Mouse (Mus musculus): ENCODE data around the gene Gm49354.
"Not testable (repeated sequence)": the region's sequence is repeated elsewhere in the genome, so short reads cannot be mapped to it uniquely, and the experiment has no call there.

Gene Gm49354

DNA sequence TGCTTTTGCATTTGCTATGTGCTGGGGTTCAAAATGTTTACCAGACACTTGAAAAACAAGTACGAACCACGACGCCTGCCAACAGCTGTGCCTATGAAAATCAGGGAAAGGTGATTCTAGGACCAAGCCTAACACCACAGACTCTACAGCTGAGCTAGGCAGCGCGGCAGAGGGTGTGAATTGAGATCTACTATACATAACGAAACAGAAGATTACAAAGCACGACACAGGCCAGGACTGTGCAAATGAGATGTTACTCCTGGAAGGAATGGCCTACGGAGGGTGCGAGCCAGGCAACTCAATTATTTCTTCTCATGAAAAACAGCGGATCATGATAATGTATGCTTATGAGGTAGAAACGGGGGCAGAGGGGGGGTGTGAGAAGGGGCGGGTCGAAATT lies 13.5 kb downstream of the Gm49354 start:
- in situ Hi-C loops (cut with MboI), result no loop called here

DNA sequence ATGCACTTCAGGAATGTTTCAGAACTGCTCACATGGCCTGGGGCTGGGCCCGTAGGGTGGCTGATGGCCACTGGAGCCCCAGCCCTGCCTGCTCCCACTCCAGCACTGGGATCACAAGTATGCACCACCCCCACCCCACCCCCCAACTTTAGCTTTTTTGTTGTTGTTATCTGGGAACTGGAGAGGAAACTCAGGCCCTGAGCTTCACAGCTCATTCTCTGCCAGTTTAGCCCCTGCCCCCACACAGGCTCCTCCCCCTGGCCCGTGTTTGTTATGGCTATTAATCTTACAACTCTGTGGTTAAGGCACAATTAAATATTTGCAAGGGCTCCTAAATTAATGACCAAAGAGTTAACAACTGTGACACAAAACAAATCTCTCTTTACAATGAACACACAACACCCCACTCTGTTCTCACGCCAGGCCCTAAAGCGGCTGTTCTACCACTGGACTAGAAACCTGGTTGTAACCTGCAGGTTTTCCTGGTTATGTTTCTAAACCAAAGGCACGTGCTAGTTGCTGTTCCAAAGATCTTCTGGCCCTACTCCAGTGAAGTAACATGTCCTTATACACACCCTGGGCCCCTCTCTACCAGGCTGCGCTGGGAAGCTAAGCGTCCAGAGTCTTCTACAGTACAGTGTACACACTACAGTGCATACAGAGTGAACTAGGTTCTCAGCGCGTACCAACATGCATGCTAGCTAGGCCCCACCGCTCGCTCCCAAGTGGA lies 15.1 kb downstream of the Gm49354 start:
- in situ Hi-C loops (cut with MboI), result no loop called here

DNA sequence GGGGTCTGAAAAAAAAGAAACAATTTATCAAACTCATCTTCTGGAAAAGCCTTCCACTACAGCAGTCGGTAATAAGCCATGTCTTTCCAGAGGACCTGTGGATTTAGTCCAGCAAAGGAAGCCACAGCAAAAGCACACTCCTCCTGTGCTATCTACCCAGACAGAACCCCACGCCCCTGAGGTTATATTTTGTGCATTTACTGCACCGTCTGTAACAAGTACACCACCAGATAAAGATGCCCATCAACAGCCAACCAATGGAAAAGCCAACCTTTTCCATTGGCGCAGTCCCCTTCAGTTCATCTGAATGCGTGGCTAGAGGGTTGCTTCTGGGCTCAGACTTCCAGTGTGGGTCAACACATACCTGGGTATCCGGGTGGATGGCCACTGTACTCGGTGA lies 19.3 kb downstream of the Gm49354 start:
- in situ Hi-C loops (cut with MboI), result no loop called here

DNA sequence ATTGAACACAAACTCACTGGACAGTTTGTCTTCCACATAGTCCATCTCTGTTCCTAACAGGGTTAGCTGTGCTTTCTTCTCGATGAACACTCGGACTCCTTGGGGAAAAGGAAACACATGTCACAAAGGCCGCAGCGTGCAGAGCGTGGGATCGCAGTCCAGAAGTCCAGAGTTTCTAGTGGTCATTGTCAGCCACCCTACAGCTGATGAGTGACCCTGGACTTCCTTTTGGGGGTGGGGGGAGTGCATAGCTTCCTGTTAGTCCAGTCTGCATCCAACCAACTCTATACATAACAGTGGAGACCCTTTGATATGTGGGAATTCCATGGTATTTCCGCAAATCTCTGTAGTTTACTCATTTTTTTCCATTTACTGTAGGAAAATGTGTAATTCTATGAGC lies 25.1 kb downstream of the Gm49354 start:
- in situ Hi-C loops (cut with MboI), result no loop called here

DNA sequence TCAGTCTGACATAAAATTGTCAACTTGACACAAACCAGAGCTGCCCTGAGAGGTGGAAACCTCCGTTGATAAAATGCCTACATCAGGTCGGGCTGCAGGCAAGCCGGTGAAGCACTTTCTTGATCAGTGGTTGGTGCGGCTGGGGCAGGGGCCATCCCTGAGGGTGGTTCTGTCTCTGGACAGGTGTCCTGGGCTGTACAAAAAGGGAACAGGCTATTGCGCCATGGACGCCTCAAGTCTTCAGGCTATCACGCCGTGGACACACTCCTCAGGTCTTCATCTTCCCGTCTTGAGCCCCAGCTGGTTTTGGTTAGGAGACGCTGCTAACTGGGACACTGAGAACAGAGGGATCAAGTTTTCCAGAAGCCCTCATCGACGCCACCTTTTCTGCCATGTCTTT lies 31.7 kb downstream of the Gm49354 start:
- in situ Hi-C loops (cut with MboI), result no loop called here

DNA sequence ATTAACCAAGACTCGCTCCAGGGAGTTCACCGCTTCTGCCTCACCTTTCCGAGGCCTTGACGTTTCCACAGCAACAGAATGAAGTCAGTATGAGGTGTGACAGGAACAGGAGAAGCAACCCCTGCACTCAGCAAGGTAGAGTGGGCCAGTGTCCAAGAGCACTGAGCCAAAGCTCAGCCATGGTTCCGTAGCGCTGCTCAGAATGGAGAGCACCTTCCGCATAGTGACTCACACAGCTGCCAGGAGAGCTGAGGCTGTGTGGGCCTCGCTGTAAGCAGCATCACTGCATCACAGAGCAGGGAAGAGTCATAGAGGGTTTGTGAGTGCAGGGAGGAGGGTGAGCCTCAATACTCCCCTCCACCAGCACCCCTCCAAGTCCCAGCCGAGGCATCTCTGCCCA lies 35.3 kb downstream of the Gm49354 start, which contains the start of gene 1700014D04Rik:
Gene 1700014D04Rik (minus strand): TSS at position 42 of the 400 bp plus-strand sequence.
- in situ Hi-C loops (cut with MboI), result no loop called here

DNA sequence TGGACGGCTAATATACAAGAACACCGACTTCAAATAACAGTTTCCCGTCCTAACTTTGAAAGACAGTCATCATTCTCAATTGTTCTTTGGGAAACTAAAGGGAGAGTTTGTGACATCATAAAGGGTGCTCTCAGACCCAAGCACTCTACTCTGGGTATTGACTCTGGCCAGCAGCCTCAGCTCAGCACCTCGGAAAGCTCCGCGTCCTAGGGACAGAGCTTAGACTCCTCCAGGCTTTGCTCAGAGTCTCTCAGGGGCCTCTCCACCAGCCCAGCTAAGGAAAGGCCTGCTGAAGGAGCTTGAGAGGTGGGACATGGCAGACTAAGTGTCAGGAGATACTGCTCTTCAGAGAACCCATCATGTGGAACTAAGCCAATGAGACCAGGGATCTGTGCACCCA lies 35.9 kb downstream of the Gm49354 start:
- in situ Hi-C loops (cut with MboI), result no loop called here

DNA sequence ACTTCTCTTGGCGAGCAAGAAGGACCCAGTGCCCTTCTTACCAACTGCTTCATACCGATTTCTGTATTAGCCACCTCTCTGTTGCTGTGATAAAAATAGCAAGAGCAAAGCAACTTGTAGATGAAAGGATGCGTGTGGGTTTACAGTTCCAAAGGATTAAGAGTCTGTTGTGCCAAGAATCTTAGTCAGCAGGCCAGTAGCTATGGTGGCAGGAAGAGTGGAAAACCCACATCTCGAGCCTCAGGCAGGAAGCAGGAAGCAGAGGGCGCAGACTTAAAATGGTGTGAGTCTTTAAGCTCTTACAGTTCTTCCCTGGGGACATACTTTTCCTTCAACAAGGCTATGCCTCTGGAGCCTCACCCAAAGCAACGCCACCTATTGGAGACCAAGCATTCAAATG lies 36.6 kb downstream of the Gm49354 start:
- in situ Hi-C loops (cut with MboI), result no loop called here

DNA sequence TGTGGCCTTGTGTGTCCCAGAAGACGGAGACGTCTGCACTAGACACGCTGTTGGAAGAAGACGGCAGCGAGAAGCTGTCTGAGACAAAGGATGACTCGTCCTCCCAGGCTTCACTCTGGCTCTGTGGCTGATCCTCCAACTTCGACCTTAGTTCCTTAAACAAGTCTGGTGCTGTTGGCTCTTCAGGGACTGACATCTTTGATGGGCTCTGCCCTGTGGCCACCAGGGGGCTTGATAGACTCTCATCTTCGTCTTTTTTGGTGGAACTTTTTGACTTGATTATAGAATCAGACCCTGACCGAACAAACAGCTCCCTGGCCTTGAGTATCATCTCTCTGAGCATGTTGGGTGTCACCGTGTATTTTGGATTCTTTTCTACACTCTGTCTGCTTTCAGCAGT lies 40.3 kb downstream of the Gm49354 start:
- in situ Hi-C loops (cut with MboI), result no loop called here

DNA sequence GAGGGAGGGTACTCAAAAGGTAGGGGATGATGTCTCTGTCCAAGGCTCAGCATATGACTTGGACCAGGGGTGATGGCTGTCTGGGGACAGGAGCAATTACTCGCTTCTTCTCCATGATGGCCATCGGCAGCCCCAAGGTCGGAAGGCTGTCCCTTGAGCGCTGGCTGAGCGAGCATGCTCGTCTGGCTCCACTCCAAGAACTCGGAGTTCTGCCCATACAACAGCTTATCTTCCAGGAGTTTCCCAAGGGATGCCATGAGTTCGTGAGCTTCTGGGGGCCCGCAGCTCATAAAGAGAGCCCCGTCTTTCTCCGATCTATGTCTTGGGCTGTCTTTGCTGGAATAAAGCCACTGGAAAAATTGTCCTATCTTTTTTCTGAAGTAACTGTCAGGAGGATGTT lies 40.9 kb downstream of the Gm49354 start:
- in situ Hi-C loops (cut with MboI), result no loop called here

DNA sequence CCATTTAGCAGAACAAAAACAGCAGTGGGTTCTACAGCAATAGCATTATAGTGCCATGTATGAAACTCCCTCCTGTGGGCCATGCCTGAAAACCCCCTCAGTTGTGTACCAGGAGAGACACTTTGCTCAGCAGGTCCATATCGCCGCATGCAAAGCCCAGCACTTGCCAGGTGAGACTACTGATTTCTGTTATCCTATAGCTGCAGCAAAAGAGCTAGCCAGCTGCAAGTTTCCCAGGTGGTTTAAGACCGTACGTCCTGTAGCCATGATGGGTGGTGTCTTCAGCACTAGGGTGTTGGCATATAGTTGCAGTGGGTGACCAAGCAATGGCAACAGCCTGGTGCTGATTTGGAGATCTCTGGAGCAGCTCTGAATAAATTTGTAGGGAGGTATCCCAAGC lies 42.6 kb downstream of the Gm49354 start:
- in situ Hi-C loops (cut with MboI), result no loop called here

DNA sequence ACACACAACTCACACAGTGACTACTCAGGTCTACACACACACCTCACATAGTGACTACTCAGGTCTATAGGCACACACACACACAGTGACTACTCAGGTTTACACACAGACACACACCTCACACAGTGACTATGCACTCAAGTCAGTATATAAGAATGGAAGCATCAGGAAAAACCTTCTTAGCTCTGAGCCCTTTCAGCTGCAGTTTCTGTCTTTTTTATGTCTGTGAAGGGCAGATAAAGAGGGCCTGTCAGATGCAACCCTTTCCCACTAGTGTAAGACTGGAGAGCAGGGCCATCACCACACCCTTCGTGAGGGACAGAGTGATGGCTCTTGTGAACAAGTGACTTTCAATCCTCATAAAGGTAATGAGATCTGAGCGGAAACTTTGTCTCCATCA lies 43.6 kb downstream of the Gm49354 start:
- in situ Hi-C loops (cut with MboI), result no loop called here

DNA sequence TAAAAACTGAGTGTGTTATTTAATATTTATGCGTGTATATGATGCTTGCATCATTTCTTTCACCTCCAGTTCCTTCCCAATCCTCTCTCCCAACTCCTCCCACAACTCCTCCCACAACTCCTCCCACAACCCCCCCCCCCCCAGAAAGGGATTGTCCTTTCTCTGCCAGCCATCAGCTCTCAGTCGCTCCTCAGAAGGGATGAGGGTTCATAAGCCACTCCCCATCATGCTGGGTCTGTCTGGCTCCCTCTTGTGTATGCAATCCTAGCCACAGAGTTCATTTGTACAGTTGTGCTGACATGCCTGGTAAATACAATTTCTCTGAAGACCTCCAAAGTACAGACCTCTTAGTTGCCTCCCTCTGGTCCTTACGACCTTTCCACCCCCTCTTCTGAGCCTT lies 46.9 kb downstream of the Gm49354 start:
- in situ Hi-C loops (cut with MboI), result no loop called here

DNA sequence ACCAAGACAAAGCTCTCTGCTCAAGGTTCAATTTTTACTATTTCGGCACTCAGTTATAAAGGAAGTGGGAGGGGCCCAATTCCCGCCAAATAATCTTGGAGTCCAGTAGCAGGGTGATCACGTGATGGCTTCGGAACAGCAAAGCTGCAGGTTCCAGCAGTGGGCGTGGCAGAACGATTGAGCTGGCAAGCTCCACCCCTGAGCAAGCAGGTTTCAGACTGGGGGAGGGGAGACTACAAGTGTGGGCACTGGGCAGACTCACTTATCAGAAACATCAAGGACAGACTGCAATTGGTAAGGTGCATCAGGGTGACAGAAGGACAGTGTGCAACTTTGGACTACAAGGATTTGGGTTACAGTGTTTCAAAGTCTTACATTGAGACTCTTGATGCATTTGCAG lies 47.7 kb downstream of the Gm49354 start:
- in situ Hi-C loops (cut with MboI), result not testable (repeated sequence)

DNA sequence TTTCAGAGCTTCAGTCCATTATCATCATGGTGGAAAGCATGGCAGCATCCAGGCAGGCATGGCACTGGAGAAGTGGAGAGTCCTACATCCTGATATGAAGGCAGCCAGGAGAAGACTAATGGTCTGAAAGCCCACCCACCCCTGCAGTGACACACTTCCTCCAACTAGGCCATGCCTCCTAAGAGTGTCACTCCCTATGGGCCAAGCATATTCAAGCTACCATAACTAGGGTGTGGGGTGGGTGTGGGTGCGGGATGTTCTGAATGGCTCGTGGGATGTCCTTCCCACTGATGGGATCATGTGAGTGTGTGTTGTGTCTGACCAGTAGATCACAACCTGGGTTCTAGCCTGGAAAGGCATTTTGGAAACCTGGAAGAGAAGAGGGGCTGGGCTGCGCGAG lies 48.1 kb downstream of the Gm49354 start:
- in situ Hi-C loops (cut with MboI), result no loop called here

DNA sequence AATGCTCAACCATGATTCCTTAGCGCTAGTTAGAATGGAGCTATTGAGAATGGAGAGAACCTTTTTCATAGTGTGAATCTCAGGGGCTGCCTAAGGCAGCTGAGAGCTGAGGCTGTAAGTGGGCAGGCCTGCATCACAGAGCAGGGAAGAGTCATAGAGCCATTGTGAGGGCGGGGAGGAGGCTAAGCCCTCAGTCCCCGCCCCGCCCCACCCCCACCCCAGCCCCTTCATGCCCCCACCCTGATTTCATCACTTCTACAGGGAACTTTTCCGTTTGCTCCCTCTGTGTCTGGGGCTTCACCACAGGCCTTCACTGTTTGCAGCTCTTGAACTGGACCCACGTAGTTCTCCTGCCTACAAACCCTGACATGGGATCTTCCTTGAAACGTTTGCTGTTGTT lies 50.4 kb downstream of the Gm49354 start, which contains the start of gene Spata31d1d:
Gene Spata31d1d (minus strand): TSS at position 101 of the 400 bp plus-strand sequence.
- in situ Hi-C loops (cut with MboI), result no loop called here

DNA sequence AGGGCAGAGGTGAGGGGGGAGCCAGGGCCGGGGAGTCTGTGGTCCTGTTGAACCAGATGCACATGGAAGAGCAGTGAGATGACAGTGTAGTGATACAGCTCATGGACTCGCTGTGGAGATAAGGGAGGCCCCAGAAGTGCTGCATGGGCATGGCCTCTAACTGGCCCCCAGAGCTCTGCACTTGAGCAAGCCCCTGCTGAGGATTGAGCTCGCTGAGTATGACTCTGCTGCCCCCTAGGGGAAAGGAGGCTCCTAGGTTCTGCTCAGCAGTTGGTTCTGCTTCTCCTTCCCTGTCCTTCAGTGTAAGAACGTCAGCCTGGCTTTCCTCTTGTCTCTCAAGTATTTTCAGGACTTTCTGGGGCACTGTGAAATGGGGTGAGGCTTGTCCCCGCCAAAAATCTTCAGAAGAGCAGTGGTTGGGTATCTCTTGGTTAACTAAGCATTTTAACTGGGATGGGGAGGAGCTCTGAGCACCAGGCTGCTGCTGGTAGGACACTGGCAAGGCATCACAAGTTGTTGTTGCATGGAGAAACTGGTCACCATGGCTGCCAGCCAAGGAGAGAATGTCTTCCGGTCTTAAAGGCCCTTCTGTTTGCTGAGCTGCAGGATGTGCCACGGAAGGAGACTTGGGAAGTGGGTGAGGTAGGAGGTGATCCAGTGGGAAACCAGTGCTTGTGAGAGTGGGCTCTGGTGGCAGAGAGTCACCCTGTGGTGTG lies 53.5 kb downstream of the Gm49354 start:
- in situ Hi-C loops (cut with MboI), result loop anchor here (10.0 kb wide), 1 partner anchor 194 kb away; no protein-coding TSS in a partner anchor

DNA sequence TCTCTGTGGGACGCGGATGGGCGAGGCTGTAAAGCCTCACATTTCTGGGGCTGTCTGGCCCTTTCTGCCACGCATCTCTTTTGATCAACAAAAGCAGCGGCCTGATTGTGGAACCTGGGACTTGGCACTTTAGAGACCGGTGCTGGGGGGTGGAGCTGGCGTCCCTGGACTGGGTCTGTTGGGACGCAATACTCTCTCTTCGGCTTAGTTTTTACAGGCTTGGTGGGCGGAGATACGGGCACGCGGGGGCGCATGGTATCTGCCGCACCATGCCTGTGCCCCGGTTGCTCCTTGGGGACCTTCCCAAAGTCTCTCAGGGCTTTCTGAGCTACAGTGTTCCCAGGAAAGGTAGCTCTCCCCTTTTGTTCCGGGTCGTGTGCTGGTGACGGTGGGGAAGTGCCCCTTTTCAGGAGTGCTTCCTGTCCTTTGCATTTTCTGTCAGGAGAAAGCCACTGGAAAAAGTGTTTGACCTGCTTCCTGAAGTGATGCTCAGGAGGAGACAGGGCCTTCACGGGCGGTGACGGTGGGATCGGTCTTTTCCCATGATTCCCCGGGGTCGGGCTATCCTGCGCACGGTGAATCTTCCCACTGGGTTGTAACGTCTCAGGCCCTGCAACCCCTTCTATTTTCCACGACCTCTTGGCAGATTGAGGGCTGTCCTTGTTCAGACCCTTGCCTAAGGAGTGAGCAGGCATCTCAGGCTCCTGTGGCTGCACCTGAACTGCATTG lies 55.7 kb downstream of the Gm49354 start:
- in situ Hi-C loops (cut with MboI), result loop anchor here (10.0 kb wide), 1 partner anchor 192 kb away; no protein-coding TSS in a partner anchor

DNA sequence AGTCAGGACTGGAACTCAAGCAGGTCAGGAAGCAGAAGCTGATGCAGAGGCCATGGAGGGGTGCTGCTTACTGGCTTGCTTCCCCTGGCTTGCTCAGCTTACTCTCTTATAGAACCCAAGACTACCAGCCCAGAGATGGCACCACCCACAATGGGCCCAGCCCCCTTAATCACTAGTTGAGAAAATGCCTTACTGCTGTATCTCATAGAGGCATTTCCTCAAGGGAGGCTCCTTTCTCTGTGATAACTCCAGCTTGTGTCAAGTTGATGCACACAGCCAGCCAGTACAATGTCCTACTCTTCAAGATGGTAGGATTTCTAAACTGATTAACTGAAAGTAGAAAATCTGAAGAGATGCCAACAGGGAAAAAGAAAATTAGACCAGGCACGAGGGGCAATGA lies 60.0 kb downstream of the Gm49354 start:
- in situ Hi-C loops (cut with MboI), result loop anchor here (10.0 kb wide), 1 partner anchor 187 kb away; no protein-coding TSS in a partner anchor

DNA sequence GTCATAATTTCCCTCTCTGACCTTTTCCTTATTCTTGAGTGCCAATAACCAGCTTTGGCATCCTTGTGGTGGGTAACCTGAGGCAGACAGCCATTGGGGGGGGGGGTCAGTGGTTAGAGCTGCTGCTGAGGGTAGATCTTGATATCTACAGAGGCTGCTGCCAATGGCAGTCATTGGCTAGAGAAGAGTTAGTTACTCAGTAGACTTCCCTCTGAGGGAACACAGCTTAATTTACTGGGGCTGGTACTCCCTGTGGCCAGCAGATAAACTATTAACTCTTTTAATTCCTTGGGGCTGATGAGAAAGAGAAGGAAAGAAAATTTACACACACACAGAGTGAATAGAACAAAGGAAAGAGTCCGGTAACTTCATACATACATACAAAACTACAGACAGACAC lies 62.6 kb downstream of the Gm49354 start:
- in situ Hi-C loops (cut with MboI), result no loop called here

DNA sequence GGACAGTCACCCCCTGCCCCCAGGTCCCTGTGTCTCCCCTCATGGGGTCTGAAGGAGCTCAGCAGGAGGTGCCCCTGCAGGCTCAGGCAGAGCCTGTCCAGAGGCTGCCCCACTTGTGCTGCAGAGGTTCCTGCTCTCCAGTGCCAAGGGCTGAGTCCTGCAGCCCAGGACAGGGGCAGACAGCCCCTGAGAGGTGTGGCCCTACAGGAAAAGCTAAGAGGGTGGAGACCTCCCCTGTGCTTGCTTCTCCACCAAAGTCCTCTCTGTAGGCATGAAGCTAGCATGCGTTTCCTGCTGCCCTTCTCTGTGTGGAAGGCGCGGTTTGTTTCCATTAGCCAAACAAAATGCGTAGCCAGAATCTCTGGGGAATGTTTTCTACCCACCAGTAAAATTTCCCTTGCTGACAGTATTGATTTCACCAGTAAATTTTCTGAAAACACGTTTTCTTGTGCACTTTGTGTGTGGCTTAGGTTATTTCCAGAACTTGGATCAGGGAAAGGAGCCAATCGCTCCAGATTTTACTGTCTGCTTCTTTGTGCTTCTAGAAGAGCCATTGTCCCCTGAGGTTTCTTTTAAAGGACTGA lies 63.1 kb downstream of the Gm49354 start:
- in situ Hi-C loops (cut with MboI), result not testable (repeated sequence)

DNA sequence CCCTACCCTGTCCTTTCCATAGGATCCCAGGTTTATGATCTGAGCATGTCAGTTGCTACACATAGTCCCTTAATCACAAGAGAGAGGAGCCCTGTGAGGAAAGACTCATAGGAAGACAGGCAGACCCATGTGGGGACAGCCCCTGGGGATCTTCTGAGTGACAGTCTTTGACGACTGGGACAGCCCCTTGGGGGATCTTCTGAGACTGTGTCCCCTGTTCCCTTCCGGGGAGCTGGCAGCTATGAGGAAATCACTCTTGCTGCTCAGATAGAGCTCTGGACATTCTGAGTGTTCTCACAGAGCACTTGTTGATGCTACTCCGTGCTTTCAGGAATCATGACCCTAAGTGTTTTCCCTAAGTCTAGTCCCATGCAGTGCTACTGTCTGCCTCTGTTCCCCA lies 68.3 kb downstream of the Gm49354 start:
- in situ Hi-C loops (cut with MboI), result no loop called here

Data from mature B cell (primary cell).